Mouse (Mus musculus): ENCODE data around the gene Fam198a. TPM values are rescaled to one million over a fixed set of nuclear protein-coding genes. Genes with fewer than 3 reads are reported as not detected.

Fam198a gene
- total and polyA plus RNA-seq, 2 experiments from 2014 or later = 0.78 to 3.1 TPM

DNA sequence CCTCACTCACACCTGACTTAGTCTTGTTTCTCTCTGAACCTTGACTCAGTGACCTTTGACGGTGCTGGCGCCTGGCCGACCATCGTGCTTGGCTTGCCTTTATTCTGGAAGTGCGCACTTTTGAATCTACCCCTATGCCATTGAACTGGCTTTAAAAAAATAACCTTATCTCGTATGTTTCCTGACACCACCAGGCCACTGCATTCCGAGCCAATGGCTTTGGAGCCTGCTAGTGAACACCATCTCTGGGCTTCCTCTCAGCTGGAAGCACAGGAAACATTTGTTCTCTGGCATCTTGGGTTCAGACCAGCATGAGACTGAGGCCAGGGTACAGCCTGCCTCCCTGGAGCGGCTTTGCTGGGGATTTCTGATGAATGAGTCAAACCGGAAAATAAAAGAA, 72.0 kb downstream of the Fam198a start:
- Histone ChIP-seq H3K36me3 (replicated peaks; ENCODE audit: control insufficient read depth, insufficient read depth, low read length) (no peaks in the 10 kb centered on the region), H3K4me3 (ENCODE audit: low read depth, low read length) (no peak overlapping the region), H3K27me3 (ENCODE audit: control insufficient read depth, insufficient read depth, low read length) (no peaks in the 10 kb centered on the region), H3K4me2 (ENCODE audit: low read depth, low read length) (no peak overlapping the region), H3K9ac (replicated peaks; ENCODE audit: low read depth, low read length) (no peak overlapping the region), H3K27ac (ENCODE audit: low read depth) (peak overlapping the region; percentile 85), H3K4me1 (ENCODE audit: control insufficient read depth, insufficient read depth) (peaks cover 29% of the 10 kb centered on the region), H3K9me3 (replicated peaks; ENCODE audit: control insufficient read depth, low read length) (no peaks in the 10 kb centered on the region)
- TF ChIP-seq EP300 (IDR thresholded peaks at IDR 0.05; ENCODE audit: low read depth) = peak; percentile 99
- TF ChIP-seq CTCF (IDR thresholded peaks at IDR 0.05; ENCODE audit: low read depth) = no peak
- DNase-seq (ENCODE audit: low spot score) = peak; percentile 89
- WGBS = 40% methylated on average over 9 of the region's 9 CpGs
- peak; percentile 58 for ATAC-seq (ENCODE audit: insufficient read depth, low read depth)

DNA sequence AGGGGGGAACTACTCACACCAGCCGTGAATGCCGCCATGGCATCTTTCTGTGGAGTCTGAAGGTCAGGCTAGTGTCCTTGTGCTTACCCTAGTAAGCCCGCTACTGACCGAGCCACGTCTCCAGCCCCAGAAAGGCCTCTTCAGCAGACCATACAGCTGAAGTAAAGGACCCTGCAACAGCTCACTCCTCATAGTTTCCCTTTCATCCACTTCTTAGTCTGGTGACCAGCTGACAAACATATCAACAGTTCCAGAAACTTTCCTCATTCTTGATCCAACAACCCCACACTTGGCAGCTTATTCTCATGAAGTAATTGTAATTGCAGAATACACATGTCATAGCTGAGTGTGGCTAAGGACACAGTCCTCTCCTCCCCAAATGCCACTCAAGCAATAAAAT, 73.1 kb downstream of the Fam198a start:
- DNase-seq (ENCODE audit: low spot score) (no peak), ATAC-seq (ENCODE audit: insufficient read depth, low read depth) (no peak)
- Histone ChIP-seq H3K9me3 (replicated peaks; ENCODE audit: control insufficient read depth, low read length) (no peaks in the 10 kb centered on the region), H3K4me3 (ENCODE audit: low read depth, low read length) (no peak overlapping the region), H3K4me2 (ENCODE audit: low read depth, low read length) (no peak overlapping the region), H3K4me1 (ENCODE audit: control insufficient read depth, insufficient read depth) (peaks cover 40% of the 10 kb centered on the region), H3K27me3 (ENCODE audit: control insufficient read depth, insufficient read depth, low read length) (no peaks in the 10 kb centered on the region), H3K9ac (replicated peaks; ENCODE audit: low read depth, low read length) (no peak overlapping the region), H3K36me3 (replicated peaks; ENCODE audit: control insufficient read depth, insufficient read depth, low read length) (no peaks in the 10 kb centered on the region), H3K27ac (ENCODE audit: low read depth) (peak overlapping the region; percentile 85)
- TF ChIP-seq CTCF (IDR thresholded peaks at IDR 0.05; ENCODE audit: low read depth) = no peak
- no peak for TF ChIP-seq EP300 (IDR thresholded peaks at IDR 0.05; ENCODE audit: low read depth)
- WGBS = 45% methylated on average over 5 of the region's 5 CpGs

DNA sequence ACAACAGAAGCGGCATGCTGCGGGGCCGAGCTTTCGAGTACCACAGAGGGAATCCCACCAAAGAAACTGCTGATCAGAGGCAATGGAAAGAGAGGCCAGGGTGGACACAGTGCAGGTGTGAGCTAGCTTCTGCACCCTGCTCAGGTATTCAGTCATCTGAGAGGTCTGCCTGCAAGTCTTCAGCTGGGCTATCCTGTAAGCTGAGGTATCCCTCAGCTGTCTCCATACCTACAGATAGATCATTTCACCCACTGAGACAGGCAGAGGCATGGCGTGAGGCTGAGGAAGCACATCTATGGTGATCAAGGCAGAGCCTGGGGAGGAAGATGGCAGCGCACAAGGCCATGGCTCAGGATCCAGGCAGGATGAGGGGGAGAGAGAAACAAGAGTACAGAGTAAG, 73.6 kb downstream of the Fam198a start:
- Histone ChIP-seq H3K27me3 (ENCODE audit: control insufficient read depth, insufficient read depth, low read length) (no peaks in the 10 kb centered on the region), H3K27ac (ENCODE audit: low read depth) (peak overlapping the region; percentile 85; the same call in 1 of the 2 replicates), H3K4me1 (ENCODE audit: control insufficient read depth, insufficient read depth) (peaks cover 43% of the 10 kb centered on the region), H3K9me3 (replicated peaks; ENCODE audit: control insufficient read depth, low read length) (no peaks in the 10 kb centered on the region), H3K4me3 (ENCODE audit: low read depth, low read length) (no peak overlapping the region), H3K36me3 (replicated peaks; ENCODE audit: control insufficient read depth, insufficient read depth, low read length) (no peaks in the 10 kb centered on the region), H3K4me2 (ENCODE audit: low read depth, low read length) (no peak overlapping the region), H3K9ac (replicated peaks; ENCODE audit: low read depth, low read length) (no peak overlapping the region)
- ATAC-seq (ENCODE audit: insufficient read depth, low read depth) (no peak), DNase-seq (ENCODE audit: low spot score) (no peak)
- TF ChIP-seq EP300 (IDR thresholded peaks at IDR 0.05; ENCODE audit: low read depth) (no peak), CTCF (IDR thresholded peaks at IDR 0.05; ENCODE audit: low read depth) (no peak)
- 91% methylated on average over 6 of the region's 6 CpGs for WGBS

DNA sequence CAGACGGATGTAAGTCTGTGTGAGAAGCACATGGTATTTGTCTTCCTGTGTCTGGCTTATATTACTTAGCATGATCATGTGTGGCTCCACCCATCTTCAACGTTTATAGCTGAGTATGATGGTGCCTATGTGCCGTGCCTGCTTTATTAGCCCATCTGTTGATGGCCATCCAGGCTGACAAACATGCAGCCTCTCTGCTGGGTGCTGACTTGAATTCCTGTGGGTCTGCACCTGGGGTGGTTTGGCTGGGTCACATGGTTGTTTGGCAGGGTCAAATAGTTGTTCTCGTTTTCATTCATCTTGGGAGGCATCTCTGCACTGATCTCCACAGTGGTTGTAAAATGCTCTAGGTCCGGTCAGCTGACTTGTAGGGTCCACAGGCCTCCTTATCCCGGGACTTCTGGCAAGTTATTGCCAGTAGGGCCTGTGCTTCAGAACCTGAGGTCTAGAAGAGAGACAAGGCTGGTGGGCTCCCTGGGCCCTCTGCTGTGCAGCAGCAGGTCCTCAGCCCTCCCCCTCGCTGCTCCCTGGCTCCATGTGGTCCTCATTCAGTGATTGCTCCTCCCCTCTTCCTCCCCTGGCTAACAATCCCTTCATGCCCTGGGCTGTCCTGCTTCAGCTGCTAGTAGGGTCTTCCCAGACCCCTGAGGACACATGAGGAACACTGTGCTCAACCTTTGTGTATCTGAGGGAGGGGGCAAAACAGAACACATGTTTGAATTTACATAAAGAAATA, 75.2 kb downstream of the Fam198a start:
- Histone ChIP-seq H3K36me3 (replicated peaks; ENCODE audit: control insufficient read depth, insufficient read depth, low read length) (no peaks in the 10 kb centered on the region), H3K9me3 (replicated peaks; ENCODE audit: control insufficient read depth, low read length) (no peaks in the 10 kb centered on the region), H3K4me1 (ENCODE audit: control insufficient read depth, insufficient read depth) (peaks cover 49% of the 10 kb centered on the region), H3K4me2 (ENCODE audit: low read depth, low read length) (no peak overlapping the region), H3K9ac (replicated peaks; ENCODE audit: low read depth, low read length) (no peak overlapping the region), H3K27ac (ENCODE audit: low read depth) (peak overlapping the region; percentile 95; the same call in 1 of the 2 replicates), H3K27me3 (ENCODE audit: control insufficient read depth, insufficient read depth, low read length) (no peaks in the 10 kb centered on the region), H3K4me3 (ENCODE audit: low read depth, low read length) (no peak overlapping the region)
- WGBS = 73% methylated on average over 7 of the region's 7 CpGs
- DNase-seq (ENCODE audit: low spot score) (no peak), ATAC-seq (ENCODE audit: insufficient read depth, low read depth) (no peak)
- TF ChIP-seq CTCF (IDR thresholded peaks at IDR 0.05; ENCODE audit: low read depth) = no peak

- Histone ChIP-seq H3K9ac (replicated peaks; ENCODE audit: low read depth, low read length) (no peak overlapping the region), H3K27me3 (ENCODE audit: control insufficient read depth, insufficient read depth, low read length) (no peaks in the 10 kb centered on the region), H3K4me2 (ENCODE audit: low read depth, low read length) (0 out of 2 replicates have a peak overlapping the region, but pooled peaks have one; percentile 10), H3K36me3 (replicated peaks; ENCODE audit: control insufficient read depth, insufficient read depth, low read length) (no peaks in the 10 kb centered on the region), H3K27ac (ENCODE audit: low read depth) (peak overlapping the region; percentile 95), H3K4me1 (ENCODE audit: control insufficient read depth, insufficient read depth) (peaks cover 52% of the 10 kb centered on the region), H3K9me3 (replicated peaks; ENCODE audit: control insufficient read depth, low read length) (no peaks in the 10 kb centered on the region), H3K4me3 (ENCODE audit: low read depth, low read length) (no peak overlapping the region)
- 31% methylated on average over 6 of the region's 6 CpGs for WGBS
- peak; percentile 95 for TF ChIP-seq EP300 (IDR thresholded peaks at IDR 0.05; ENCODE audit: low read depth)
- 0 out of 2 replicates have a peak, but pooled peaks have one; percentile 1 for TF ChIP-seq CTCF (IDR thresholded peaks at IDR 0.05; ENCODE audit: low read depth)
- peak; percentile 52 for ATAC-seq (ENCODE audit: insufficient read depth, low read depth)
- peak; percentile 66 for DNase-seq (ENCODE audit: low spot score)
Measured at GRCm38 (mm10) chr9:122027081-122027913, 76.5 kb downstream of the Fam198a start.
